Mouse (Mus musculus): ENCODE results near the gene Agpat3.

DNA sequence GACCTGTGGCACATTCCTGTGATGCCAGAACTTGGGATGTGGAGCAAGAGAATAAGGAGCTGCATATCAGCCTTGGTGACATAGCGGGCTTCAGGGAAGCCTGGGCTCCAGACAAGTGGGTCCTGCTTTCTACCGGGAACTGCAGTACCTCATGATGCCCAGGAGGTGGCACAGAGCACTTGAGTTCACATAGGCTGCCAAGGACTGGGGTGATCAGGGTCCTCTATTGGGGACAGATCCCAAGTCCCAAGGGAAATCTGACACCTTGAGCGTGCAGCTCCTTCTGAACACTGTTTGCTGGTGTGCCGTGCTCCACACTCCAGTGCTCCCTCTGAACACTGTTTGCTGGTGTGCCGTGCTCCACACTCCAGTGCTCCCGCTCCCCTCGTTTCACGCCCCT is 73.1 kb downstream of the Agpat3 start:
- TF ChIP-seq CTCF (IDR thresholded peaks at IDR 0.05; ENCODE audit: borderline replicate concordance, insufficient read depth, low read length) (peak; percentile 78), POLR2A (IDR thresholded peaks at IDR 0.05; ENCODE audit: low read depth, low read length) (no peak)
